Mouse (Mus musculus): Measurements from ENCODE around the gene Mmel1.

Gene Mmel1

DNA sequence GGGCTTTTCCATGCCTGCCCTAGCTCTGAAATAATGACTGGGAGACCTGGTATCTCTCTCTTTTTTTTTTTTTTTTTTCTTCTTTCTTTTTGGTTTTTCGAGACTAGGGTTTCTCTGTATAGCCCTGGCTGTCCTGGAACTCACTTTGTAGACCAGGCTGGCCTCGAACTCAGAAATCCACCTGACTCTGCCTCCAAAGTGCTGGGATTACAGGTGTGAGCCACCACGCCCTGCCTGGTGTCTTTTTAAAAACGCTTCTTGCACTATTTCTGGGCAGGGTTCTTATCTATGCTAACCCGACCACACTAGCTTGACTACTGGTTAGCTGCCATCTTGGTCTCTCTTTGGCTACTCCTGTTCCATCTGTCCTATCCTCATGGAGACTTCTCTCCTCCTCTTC, 39.1 kb downstream of the Mmel1 start:
- DNase-seq, result no peak

DNA sequence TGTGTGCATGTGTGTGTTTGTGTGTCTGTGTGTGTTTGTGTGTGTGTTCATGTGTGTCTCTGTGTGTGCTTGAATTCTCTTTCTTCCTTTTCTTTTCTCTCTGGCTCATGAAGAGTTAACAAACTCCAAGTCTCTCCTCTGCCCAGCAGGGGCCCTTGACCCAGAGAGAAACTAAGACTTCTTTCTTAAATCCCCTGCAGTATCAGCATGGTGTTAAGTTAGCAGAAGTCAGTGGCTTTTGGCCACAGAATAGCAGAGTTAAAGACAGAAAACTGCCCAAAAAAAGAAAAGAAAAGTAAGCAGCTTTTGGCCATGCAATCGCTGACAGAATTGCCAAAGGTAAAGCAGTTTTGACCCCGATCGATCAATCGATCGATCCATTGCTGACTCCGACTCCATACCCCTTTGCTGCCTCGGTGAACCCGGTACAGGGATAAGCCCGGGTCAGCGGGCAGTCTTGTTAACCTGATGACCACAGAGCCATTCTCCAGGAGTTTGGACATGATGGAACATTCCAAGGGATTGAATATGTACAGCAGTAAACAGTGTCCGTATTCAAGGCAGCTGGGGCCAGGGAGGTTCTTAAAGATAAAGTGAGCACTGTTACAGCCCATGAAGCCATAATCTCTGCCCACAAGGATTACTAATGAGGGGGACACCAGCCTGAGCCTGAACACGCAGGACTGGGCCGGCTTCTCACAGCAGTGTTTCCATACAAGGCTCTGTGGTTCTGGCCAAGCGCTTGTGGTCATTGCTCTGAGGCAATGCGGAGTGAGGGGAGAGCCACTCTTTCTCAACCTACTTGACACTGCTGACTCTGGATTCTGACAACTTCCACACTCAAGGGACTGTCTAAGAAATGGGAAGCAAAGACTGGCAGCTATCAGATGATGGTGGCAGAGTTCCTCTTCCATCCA, 41.5 kb downstream of the Mmel1 start:
- DNase-seq, result no peak

GRCm38 (mm10) chr4:154911644-154912043, 42.3 kb downstream of the Mmel1 start:
- DNase-seq, result no peak

DNA sequence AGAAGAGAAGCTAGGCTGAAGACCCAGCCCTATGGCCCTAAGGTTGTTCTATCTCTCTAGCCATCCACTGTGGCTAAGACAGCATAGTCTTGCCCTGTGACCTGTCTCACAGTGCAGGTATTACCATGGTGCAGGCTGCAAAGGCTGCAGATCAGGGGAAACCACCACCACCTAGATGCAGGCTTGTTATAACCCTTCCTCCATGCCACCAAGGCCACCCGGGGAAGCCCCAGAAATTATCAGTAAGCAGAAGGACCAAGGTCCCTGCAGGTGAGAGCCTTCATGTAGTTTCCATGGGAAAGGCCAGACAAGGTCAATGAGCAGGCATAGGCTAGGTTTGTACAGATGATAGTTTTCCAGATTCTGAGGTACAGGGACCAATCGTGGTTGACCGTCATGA, 44.5 kb downstream of the Mmel1 start:
- DNase-seq, result no peak

DNA sequence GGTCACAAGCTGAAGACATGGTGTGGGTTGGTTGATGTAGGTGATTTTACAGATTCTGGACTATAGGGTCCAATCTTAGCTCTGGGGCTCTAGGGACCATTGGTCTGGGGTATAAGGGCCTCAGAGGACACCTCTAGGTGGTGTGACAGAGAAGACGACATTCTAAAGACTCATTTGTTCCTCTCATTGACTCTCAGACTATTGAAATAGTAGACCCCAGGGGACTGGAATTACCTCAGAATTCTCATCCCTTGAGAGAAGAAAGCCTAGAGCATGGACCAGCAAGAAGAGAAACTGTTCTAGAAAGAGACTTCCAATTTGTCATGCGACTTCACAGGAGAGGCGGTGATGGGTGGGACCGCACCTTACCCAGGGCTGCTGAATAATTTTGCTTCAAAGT, 44.9 kb downstream of the Mmel1 start:
- no peak for DNase-seq

DNA sequence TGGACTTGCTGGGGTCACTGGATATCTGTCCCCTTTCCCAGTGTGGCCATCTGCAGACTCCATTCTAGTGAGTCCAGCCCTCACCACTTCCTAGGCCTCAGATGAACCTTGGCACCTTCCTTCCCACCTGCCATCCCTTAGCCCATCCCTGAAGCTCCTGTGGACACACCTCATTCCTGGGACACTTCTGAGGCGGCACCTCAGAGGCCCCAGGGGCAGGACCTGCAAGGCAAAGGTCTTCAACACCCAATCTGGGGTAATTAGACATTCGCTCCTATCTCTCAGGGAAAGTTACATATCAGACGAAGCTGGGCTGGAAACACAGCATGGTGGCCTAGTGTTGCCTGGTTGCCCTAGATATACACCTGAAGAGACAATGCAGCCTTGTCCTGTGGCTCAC, 45.3 kb downstream of the Mmel1 start:
- no peak for DNase-seq

- DNase-seq, result no peak
Measured at GRCm38 (mm10) chr4:154915286-154915685, 45.9 kb downstream of the Mmel1 start.

DNA sequence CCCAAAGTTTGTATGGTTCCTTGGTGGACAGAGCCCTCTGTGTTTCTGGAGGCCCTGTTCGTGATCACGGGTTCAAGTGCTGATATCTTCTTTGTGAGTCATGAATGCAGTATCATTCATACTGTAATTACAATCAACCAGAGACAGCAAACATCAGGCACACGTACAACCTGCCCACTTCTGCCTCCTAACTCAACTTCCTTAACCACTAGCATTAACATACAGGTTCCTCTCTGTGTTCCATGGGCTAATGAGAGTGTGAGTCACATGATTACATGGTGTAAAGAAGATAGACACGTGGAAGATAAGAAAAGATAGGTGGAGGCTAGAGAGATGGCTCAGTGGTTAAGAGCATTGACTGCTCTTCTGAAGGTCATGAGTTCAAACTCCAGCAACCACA, 47.3 kb downstream of the Mmel1 start:
- no peak for DNase-seq

DNA sequence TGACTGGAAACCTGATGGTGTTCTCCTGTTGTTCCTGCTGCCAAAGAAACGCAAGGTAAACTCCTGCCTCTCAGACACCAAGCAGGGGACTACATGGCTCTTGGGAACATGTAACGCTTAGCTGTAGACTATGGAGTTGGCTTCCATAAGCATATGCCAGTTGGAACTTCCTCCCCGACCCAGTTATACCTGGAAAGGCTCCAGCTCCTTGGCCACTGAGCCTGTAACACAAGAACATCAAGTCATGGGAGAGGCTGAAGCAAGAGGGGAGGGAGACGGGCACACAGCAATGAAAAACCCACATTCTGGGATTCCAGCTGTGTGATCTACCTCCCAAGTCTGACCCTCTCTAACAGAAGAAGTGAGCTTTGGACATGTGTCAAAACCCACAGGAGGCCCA, 52.9 kb downstream of the Mmel1 start:
- peak; percentile 41 to 52 for DNase-seq

- no peak for DNase-seq
Measured at GRCm38 (mm10) chr4:154922931-154923330, 53.5 kb downstream of the Mmel1 start.

- no peak for DNase-seq
Measured at GRCm38 (mm10) chr4:154925413-154925812, 56.0 kb downstream of the Mmel1 start.

- no peak for DNase-seq
Measured at GRCm38 (mm10) chr4:154926969-154927898, 57.8 kb downstream of the Mmel1 start.

GRCm38 (mm10) chr4:154927899-154928337, 58.5 kb downstream of the Mmel1 start:
- DNase-seq, result no peak

DNA sequence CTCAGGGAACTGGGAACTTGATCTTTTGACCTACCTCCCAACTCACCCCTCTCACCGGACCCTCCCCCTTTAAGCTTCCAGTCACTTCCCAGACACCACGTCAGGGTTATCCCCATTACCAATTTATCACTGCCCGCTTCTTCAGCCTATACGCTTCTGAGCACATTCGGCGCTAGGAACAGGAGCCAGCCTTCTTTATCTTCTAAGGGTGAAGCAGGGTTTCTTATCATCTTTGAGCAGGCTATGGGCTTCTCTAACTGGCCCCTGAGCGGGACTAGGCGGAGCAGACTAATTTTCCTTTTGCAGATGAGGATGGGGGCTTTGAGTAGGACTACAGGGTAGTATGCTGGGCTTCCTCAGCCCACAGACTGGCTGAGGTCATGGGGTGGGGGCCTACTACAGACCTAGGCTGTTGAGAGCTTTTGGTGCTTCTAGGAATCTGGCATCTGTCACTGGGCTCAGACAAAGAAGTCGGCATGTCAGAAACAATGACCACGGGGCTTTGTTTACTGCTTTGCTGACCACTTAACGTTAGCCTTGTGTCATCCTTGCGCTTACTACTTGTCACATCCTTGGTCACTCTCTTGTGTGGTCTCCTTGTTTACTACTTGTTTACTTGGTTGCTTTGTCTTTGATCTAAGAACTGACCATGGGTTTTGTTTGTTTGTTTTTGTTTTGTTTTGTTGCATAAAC, 59.2 kb downstream of the Mmel1 start, which contains the start of gene Tnfrsf14:
Gene Tnfrsf14 (minus strand): TSS at position 169 of the 693 bp plus-strand sequence.
- no peak for DNase-seq

- no peak for DNase-seq
Measured at GRCm38 (mm10) chr4:154929088-154929660, 59.8 kb downstream of the Mmel1 start.

GRCm38 (mm10) chr4:154933306-154933907, 64.0 kb downstream of the Mmel1 start:
- DNase-seq, result no peak

DNA sequence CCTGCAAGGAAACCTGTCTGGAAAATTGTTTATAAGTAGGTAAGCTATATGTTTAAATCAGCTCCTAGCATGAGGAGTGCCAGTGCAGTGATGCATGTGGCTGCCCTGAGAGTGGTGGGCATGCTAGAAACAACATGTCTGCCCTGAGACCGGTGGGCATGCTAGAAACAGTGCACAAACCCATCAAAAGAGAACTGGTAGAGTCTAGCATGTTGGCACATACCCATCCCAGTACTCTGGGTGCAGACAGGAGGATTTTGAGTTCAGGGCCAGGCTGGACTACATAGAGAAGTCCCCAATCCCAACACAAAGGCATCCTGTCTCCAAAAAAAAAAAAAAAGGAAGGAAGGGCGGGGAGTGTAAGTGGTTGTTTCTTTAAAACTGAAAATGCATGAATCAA, 65.4 kb downstream of the Mmel1 start:
- DNase-seq, result no peak

DNA sequence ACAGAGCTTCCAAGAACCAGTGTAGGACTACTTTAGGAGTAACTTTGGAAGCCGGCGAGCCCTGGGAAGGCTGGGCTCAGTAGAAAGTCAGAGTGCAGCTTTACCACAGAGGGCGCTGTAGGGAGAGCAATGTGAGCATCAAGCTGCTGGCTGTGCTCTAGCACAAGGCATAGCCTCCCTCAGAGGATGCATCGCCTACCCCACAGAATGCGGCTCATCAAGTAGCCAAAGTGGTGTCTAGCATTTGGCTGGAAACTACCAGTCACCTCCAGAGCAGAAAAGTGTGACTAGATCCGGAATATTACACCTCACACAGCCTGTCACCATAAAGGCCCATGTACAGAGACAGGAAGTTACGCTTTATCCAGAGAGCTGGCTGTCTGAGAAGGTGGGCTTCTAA, 66.4 kb downstream of the Mmel1 start:
- no peak for DNase-seq

- no peak for DNase-seq
Measured at GRCm38 (mm10) chr4:154936542-154937255, 67.3 kb downstream of the Mmel1 start.

- no peak for DNase-seq
Measured at GRCm38 (mm10) chr4:154937746-154938145, 68.4 kb downstream of the Mmel1 start.

DNA sequence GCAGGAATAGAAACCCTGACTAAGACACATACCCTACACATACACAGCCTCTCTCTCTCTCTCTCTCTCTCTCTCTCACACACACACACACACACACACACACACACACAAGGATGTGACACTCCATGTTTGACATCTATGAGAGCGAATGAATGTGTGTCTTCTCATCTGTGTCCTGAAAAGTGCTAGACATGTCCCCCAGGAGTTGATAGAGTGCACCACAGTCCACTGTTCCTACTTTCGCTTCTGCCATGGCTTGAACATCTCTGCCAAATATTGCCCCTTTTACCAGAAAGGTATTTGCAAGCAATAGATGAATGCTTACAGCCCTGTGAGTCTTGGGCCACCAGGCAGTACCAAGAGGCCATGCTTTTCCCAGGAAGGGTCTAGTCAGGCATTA, 70.8 kb downstream of the Mmel1 start:
- DNase-seq, result no peak
